Mouse (Mus musculus) cerebellum, adult 8-10 months (tissue): ENCODE results near the gene Atp6v1b1.
A peak's percentile ranks its signal among the peaks of the same experiment; 100 is the strongest.

ENCODE experiments used
- DNase-seq: peaks from one replicate; pipeline ENCODE4 v3.0.0; 2022

Gene Atp6v1b1

GRCm38 (mm10) chr6:83715461-83716196 is 27.2 kb upstream of the Atp6v1b1 start:
- DNase-seq = no peak

- DNase-seq = no peak
Observed at GRCm38 (mm10) chr6:83717026-83717425, 25.8 kb upstream of the Atp6v1b1 start.

GRCm38 (mm10) chr6:83722526-83722925 is 20.3 kb upstream of the Atp6v1b1 start:
- no peak for DNase-seq

- DNase-seq = no peak
Observed at GRCm38 (mm10) chr6:83727178-83727577, 15.6 kb upstream of the Atp6v1b1 start.

GRCm38 (mm10) chr6:83728488-83728887 is 14.3 kb upstream of the Atp6v1b1 start:
- no peak for DNase-seq

- no peak for DNase-seq
Observed at GRCm38 (mm10) chr6:83729350-83729970, 13.3 kb upstream of the Atp6v1b1 start.

GRCm38 (mm10) chr6:83731128-83731527 is 11.7 kb upstream of the Atp6v1b1 start:
- DNase-seq = no peak

GRCm38 (mm10) chr6:83737311-83737710 is 5.5 kb upstream of the Atp6v1b1 start:
- no peak for DNase-seq

GRCm38 (mm10) chr6:83738596-83738995 is 4.2 kb upstream of the Atp6v1b1 start:
- no peak for DNase-seq

- no peak for DNase-seq
Observed at GRCm38 (mm10) chr6:83743212-83743611, 422 bp downstream of the Atp6v1b1 start.

- DNase-seq = no peak
Observed at GRCm38 (mm10) chr6:83744126-83744525, 1.3 kb downstream of the Atp6v1b1 start.

- no peak for DNase-seq
Observed at GRCm38 (mm10) chr6:83744557-83744956, 1.8 kb downstream of the Atp6v1b1 start.

- no peak for DNase-seq
Observed at GRCm38 (mm10) chr6:83745466-83745865, 2.7 kb downstream of the Atp6v1b1 start.

- DNase-seq = no peak
Observed at GRCm38 (mm10) chr6:83749286-83749685, 6.5 kb downstream of the Atp6v1b1 start.

- peak; percentile 45 for DNase-seq
Observed at GRCm38 (mm10) chr6:83750171-83750684, 7.4 kb downstream of the Atp6v1b1 start.

- no peak for DNase-seq
Observed at GRCm38 (mm10) chr6:83756051-83756450, 13.3 kb downstream of the Atp6v1b1 start.

GRCm38 (mm10) chr6:83762344-83762743 is 19.6 kb downstream of the Atp6v1b1 start, which contains the start of gene Ankrd53:
TSS of gene Ankrd53 (plus strand) at chr6:83762644.
- DNase-seq = no peak

GRCm38 (mm10) chr6:83762880-83763431 is 20.2 kb downstream of the Atp6v1b1 start:
- DNase-seq = no peak

- DNase-seq = no peak
Observed at GRCm38 (mm10) chr6:83766982-83767381, 24.2 kb downstream of the Atp6v1b1 start.

GRCm38 (mm10) chr6:83768485-83768884 is 25.7 kb downstream of the Atp6v1b1 start:
- DNase-seq = no peak

- DNase-seq = no peak
Observed at GRCm38 (mm10) chr6:83774126-83774525, 31.3 kb downstream of the Atp6v1b1 start.

- peak; percentile 24 for DNase-seq
Observed at GRCm38 (mm10) chr6:83774781-83775563, 32.2 kb downstream of the Atp6v1b1 start.
